Mouse (Mus musculus) cerebellum, adult 2 months (tissue): ENCODE results near the gene Schip1.

ENCODE experiments used
- CTCF ChIP-seq: fragments of 200-500 bp; IDR thresholded peaks from 2 replicates; pipeline ENCODE4 v1.5.1; 2011; ENCODE audit warnings: low read depth, mild to moderate bottlenecking, control low read depth, low read length, moderate library complexity, borderline replicate concordance; ENCODE audit not compliant: insufficient read depth
- POLR2A ChIP-seq: fragments of 200-500 bp; IDR thresholded peaks from 2 replicates; pipeline ENCODE4 v1.6.1; 2011; ENCODE audit warnings: low read length, control low read depth, borderline replicate concordance; ENCODE audit not compliant: insufficient read depth

- no peak for TF ChIP-seq CTCF
- no peak for TF ChIP-seq POLR2A
Measured at GRCm38 (mm10) chr3:68210422-68210821, 145.8 kb downstream of the Schip1 start.
